Comparison of ENCODE assay signal across 12 mouse cellular contexts in genomic region chr11:75904501-75904900, GRCm38 (mm10). TPM values are rescaled to one million over a fixed set of nuclear protein-coding genes. Genes with fewer than 3 reads are reported as not detected.
DNase-seq lines count a peak whose midpoint lies in the region; ATAC-seq lines count a peak whose summit lies in the region.
"Had no signal": no experiment of that assay in that cellular context is flagged by ENCODE, and none has a peak within 500 bp of the region (broad histone marks: within the 10 kb centered on the region; RNA-seq: fewer than 3 reads in every experiment).

No protein-coding gene starts in this region.

- no peaks in the 10 kb centered on the region for H3K36me3 ChIP-seq in forebrain, embryonic 12.5 days (replicated peaks)
- H3K36me3 ChIP-seq in forebrain, embryonic 11.5 days (ENCODE audit: control insufficient read depth, insufficient read depth, low read length), result no peaks in the 10 kb centered on the region
- no peaks in the 10 kb centered on the region for H3K36me3 ChIP-seq in midbrain, embryonic 12.5 days
- no peaks in the 10 kb centered on the region for H3K36me3 ChIP-seq in midbrain, embryonic 15.5 days (replicated peaks)
- H3K36me3 ChIP-seq in stomach, embryonic 15.5 days, result no peaks in the 10 kb centered on the region

- H3K9ac ChIP-seq in forebrain, embryonic 12.5 days, result no peak overlapping the region
- H3K9ac ChIP-seq in forebrain, embryonic 11.5 days (ENCODE audit: low read length), result no peak overlapping the region
- H3K9ac ChIP-seq in midbrain, embryonic 12.5 days (replicated peaks), result peak overlapping the region; percentile 11; the same call in 1 of the 2 replicates
- H3K9ac ChIP-seq in midbrain, embryonic 15.5 days, result no peak overlapping the region
- H3K9ac ChIP-seq in stomach, embryonic 15.5 days, result no peak overlapping the region

- H3K4me2 ChIP-seq in forebrain, embryonic 12.5 days, result no peak overlapping the region
- H3K4me2 ChIP-seq in forebrain, embryonic 11.5 days (ENCODE audit: low read depth, low read length, severe bottlenecking), result no peak overlapping the region
- no peak overlapping the region for H3K4me2 ChIP-seq in midbrain, embryonic 12.5 days (replicated peaks)
- H3K4me2 ChIP-seq in midbrain, embryonic 15.5 days, result no peak overlapping the region
- peak overlapping the region; percentile 0; the same call in 1 of the 2 replicates for H3K4me2 ChIP-seq in stomach, embryonic 15.5 days

- intact Hi-C loops in left cerebral cortex, postnatal 14 days (cut with DNase I), result loop anchor here (5.0 kb wide), 1 partner anchor 122 kb away; no protein-coding TSS in a partner anchor

- DNase-seq in forebrain, embryonic 11.5 days (ENCODE audit: low spot score), result no peak
- DNase-seq in kidney, postnatal 4 days, result peak; percentile 63 to 78
- no peak for DNase-seq in left cerebral cortex, postnatal 14 days (ENCODE audit: low spot score in 2 of 2)
- no peak for DNase-seq in adrenal gland, adult 8-10 months
- DNase-seq: cerebellum, adult 8-10 months; gastrocnemius, postnatal 10 days; heart, postnatal 14 days had no signal

- H3K4me1 ChIP-seq in forebrain, embryonic 12.5 days, result peaks cover 18% of the 10 kb centered on the region
- H3K4me1 ChIP-seq in forebrain, embryonic 11.5 days (replicated peaks; ENCODE audit: control insufficient read depth, insufficient read depth, low read length), result peaks cover 4% of the 10 kb centered on the region; the same call in 1 of the 2 replicates
- peaks cover 18% of the 10 kb centered on the region for H3K4me1 ChIP-seq in midbrain, embryonic 12.5 days
- peaks cover 22% of the 10 kb centered on the region for H3K4me1 ChIP-seq in midbrain, embryonic 15.5 days
- peaks cover 25% of the 10 kb centered on the region for H3K4me1 ChIP-seq in stomach, embryonic 15.5 days

- 40% methylated on average over 5 of the region's 5 CpGs for WGBS in forebrain, embryonic 12.5 days
- 37% methylated on average over 5 of the region's 5 CpGs for WGBS in forebrain, embryonic 11.5 days
- WGBS in midbrain, embryonic 12.5 days, result 21% methylated on average over 5 of the region's 5 CpGs
- WGBS in midbrain, embryonic 15.5 days, result 17% methylated on average over 5 of the region's 5 CpGs
- WGBS in stomach, embryonic 15.5 days, result 19% methylated on average over 5 of the region's 5 CpGs

- 0 out of 2 replicates have a peak, but pooled peaks have one; percentile 30 for ATAC-seq in forebrain, embryonic 12.5 days (ENCODE audit: low FRiP score)
- ATAC-seq in forebrain, embryonic 11.5 days (replicated peaks; ENCODE audit: low FRiP score), result no peak
- ATAC-seq in midbrain, embryonic 12.5 days (ENCODE audit: low FRiP score, low read depth), result no peak; the same call in 1 of the 2 replicates
- no peak for ATAC-seq in midbrain, embryonic 15.5 days (replicated peaks)
- peak; percentile 69; the same call in 1 of the 2 replicates for ATAC-seq in stomach, embryonic 15.5 days (ENCODE audit: insufficient read depth, low FRiP score, low read depth)

- no peak overlapping the region for H3K4me3 ChIP-seq in forebrain, embryonic 12.5 days (replicated peaks)
- H3K4me3 ChIP-seq in forebrain, embryonic 11.5 days (ENCODE audit: low read depth, low read length), result no peak overlapping the region
- no peak overlapping the region for H3K4me3 ChIP-seq in midbrain, embryonic 12.5 days
- H3K4me3 ChIP-seq in midbrain, embryonic 15.5 days, result no peak overlapping the region
- no peak overlapping the region for H3K4me3 ChIP-seq in stomach, embryonic 15.5 days (replicated peaks)
- H3K4me3 ChIP-seq: erythroblast, embryonic 14.5 days had no signal

- H3K9me3 ChIP-seq in forebrain, embryonic 12.5 days, result peaks cover 4% of the 10 kb centered on the region; the same call in 1 of the 2 replicates
- no peaks in the 10 kb centered on the region for H3K9me3 ChIP-seq in forebrain, embryonic 11.5 days (ENCODE audit: control insufficient read depth, low read length)
- no peaks in the 10 kb centered on the region for H3K9me3 ChIP-seq in midbrain, embryonic 12.5 days
- H3K9me3 ChIP-seq in midbrain, embryonic 15.5 days, result no peaks in the 10 kb centered on the region
- H3K9me3 ChIP-seq in stomach, embryonic 15.5 days, result no peaks in the 10 kb centered on the region

- no peaks in the 10 kb centered on the region for H3K27me3 ChIP-seq in forebrain, embryonic 12.5 days
- no peaks in the 10 kb centered on the region for H3K27me3 ChIP-seq in forebrain, embryonic 11.5 days (ENCODE audit: control insufficient read depth, insufficient read depth, low read length)
- no peaks in the 10 kb centered on the region for H3K27me3 ChIP-seq in midbrain, embryonic 12.5 days
- no peaks in the 10 kb centered on the region for H3K27me3 ChIP-seq in midbrain, embryonic 15.5 days (replicated peaks)
- H3K27me3 ChIP-seq in stomach, embryonic 15.5 days (replicated peaks), result no peaks in the 10 kb centered on the region

- H3K27ac ChIP-seq in forebrain, embryonic 12.5 days, result no peak overlapping the region
- H3K27ac ChIP-seq in forebrain, embryonic 11.5 days (ENCODE audit: low read depth, low read length), result no peak overlapping the region
- no peak overlapping the region for H3K27ac ChIP-seq in midbrain, embryonic 12.5 days (replicated peaks)
- H3K27ac ChIP-seq in midbrain, embryonic 15.5 days, result no peak overlapping the region
- H3K27ac ChIP-seq in stomach, embryonic 15.5 days, result peak overlapping the region; percentile 73

RNA-seq across cellular contexts. Expression of gene Rph3al, which starts 33.7 kb away (rescaled TPM):
- polyA plus RNA-seq in forebrain, embryonic 12.5 days (2016; fragmentation: Nextera tagmentation; extraction: Ambion mirVana), result 1.1 and 1.7 TPM in 2 replicates
- polyA plus RNA-seq in forebrain, embryonic 11.5 days (2014; fragmentation: Nextera tagmentation; extraction: Ambion mirVana), result 1.1 and 2.5 TPM in 2 replicates
- polyA plus RNA-seq in midbrain, embryonic 12.5 days (2016; fragmentation: Nextera tagmentation; extraction: Ambion mirVana), result 0.84 and 0.93 TPM in 2 replicates
- polyA plus RNA-seq in midbrain, embryonic 15.5 days (2015; fragmentation: Nextera tagmentation; extraction: Ambion mirVana), result 3.2 and 3.8 TPM in 2 replicates
- polyA plus RNA-seq in stomach, embryonic 15.5 days (2015; fragmentation: Nextera tagmentation; extraction: Ambion mirVana), result 12.7 and 14.5 TPM in 2 replicates
- total RNA-seq in left cerebral cortex, postnatal 14 days (2021), result 1 to 10 TPM; 2.9 to 3.4 TPM
- total RNA-seq in adrenal gland, adult 8-10 months (2022), result 10 to 100 TPM; 19.9 to 31.2 (median 21.9) TPM
- polyA plus RNA-seq: erythroblast, embryonic 14.5 days had no signal

Comparison
In these comparisons a context has a peak if more than half of its experiments do, and no peak if none do; other contexts are left out.
1. ATAC-seq: peak in forebrain, embryonic 12.5 days (single experiment) and stomach, embryonic 15.5 days (single experiment); none in forebrain, embryonic 11.5 days (single experiment), midbrain, embryonic 12.5 days (single experiment) and midbrain, embryonic 15.5 days (single experiment).
2. DNase-seq: peak in kidney, postnatal 4 days (2 of 2); none in forebrain, embryonic 11.5 days (single experiment), left cerebral cortex, postnatal 14 days (0 of 2) and adrenal gland, adult 8-10 months (single experiment).